In the genomic region with DNA sequence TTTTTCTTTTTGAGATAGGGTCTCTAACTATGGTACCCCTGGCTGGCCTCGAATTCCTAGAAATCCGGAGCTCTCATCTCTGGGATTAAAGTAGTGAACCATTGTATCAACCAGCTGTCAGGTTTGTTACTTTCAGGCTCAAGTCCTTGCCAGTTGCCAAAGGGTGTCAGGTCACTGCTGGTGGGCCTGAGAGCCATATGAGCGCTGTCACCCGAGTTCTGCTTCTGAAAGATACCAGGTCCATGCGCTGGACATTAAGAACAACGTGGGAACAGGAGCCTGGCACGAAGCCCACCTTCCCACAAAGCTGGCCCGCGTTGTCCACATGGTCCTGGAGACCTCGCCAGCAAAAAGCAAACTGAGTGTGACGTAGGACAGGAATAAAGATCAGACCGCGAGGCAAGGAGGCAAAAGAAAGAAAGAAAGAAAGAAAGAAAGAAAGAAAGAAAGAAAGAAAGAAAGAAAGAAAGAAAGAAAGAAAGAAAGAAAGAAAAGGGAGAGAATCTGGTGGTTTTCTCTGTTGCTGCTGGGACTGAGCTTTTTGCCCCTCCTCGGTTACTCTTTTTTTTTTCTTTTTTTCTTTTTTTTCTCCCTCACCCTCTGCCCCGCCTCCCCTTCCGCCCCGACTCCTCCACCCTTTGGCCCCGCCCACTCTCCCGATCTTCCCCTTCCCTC, we compare ENCODE assay signal across 8 mouse cellular contexts. TPM values are rescaled to one million over a fixed set of nuclear protein-coding genes. Genes with fewer than 3 reads are reported as not detected.
A peak's percentile ranks its signal among the peaks of the same experiment; 100 is the strongest.
DNase-seq lines count a peak whose midpoint lies in the region; ATAC-seq and TF ChIP-seq lines count a peak whose summit lies in the region.

No protein-coding gene starts in this region.

- H3K9me3 ChIP-seq in embryonic facial prominence, embryonic 13.5 days = no peaks in the 10 kb centered on the region

- H3K4me3 ChIP-seq in embryonic facial prominence, embryonic 13.5 days = peak overlapping the region; percentile 94
- peak overlapping the region; percentile 38; the same call in 1 of the 2 replicates for H3K4me3 ChIP-seq in liver, adult 2 months (ENCODE audit: insufficient read depth, low read depth, low read length)
- peak overlapping the region; percentile 54 for H3K4me3 ChIP-seq in thymus, adult 2 months (ENCODE audit: control insufficient read depth, insufficient read depth, low read length)

- no peak for TF ChIP-seq CTCF in liver, adult 2 months (IDR thresholded peaks at IDR 0.05; ENCODE audit: low read depth, low read length)
- TF ChIP-seq CTCF in thymus, adult 2 months (IDR thresholded peaks at IDR 0.05; ENCODE audit: borderline replicate concordance, control insufficient read depth, extremely low read depth, insufficient read depth, low read length, poor library complexity) = no peak

- 4% methylated on average over 19 of the region's 19 CpGs for WGBS in embryonic facial prominence, embryonic 13.5 days
- 3% methylated on average over 17 of the region's 19 CpGs for WGBS in liver, adult 2 months
- 4% methylated on average over 19 of the region's 19 CpGs for WGBS in thymus, adult 2 months

- H3K27ac ChIP-seq in embryonic facial prominence, embryonic 13.5 days = peak overlapping the region; percentile 85
- H3K27ac ChIP-seq in liver, adult 2 months (replicated peaks; ENCODE audit: insufficient read depth, low read depth, low read length) = peak overlapping the region; percentile 65
- peak overlapping the region; percentile 49 for H3K27ac ChIP-seq in thymus, adult 2 months (ENCODE audit: control insufficient read depth, insufficient read depth, low read length)

- no peaks in the 10 kb centered on the region for H3K27me3 ChIP-seq in embryonic facial prominence, embryonic 13.5 days
- no peaks in the 10 kb centered on the region for H3K27me3 ChIP-seq in liver, adult 2 months (ENCODE audit: control insufficient read depth, insufficient read depth, low read length)
- H3K27me3 ChIP-seq in thymus, adult 2 months (ENCODE audit: control insufficient read depth, insufficient read depth, low read length) = no peaks in the 10 kb centered on the region

- TF ChIP-seq POLR2A in liver, adult 2 months (IDR thresholded peaks at IDR 0.05; ENCODE audit: extremely low read depth, insufficient read depth, low read length) = no peak
- no peak for TF ChIP-seq POLR2A in thymus, adult 2 months (IDR thresholded peaks at IDR 0.05; ENCODE audit: control insufficient read depth, extremely low read depth, insufficient read depth, low read length, poor library complexity)

- peaks cover 32% of the 10 kb centered on the region for H3K36me3 ChIP-seq in embryonic facial prominence, embryonic 13.5 days
- peaks cover 2% of the 10 kb centered on the region; the same call in 1 of the 2 replicates for H3K36me3 ChIP-seq in liver, adult 2 months (ENCODE audit: control insufficient read depth, insufficient read depth, low read length)
- peaks cover 19% of the 10 kb centered on the region for H3K36me3 ChIP-seq in thymus, adult 2 months (ENCODE audit: control insufficient read depth, insufficient read depth, low read length)

- DNase-seq in urinary bladder, postnatal 14 days (ENCODE audit: low spot score) = peak; percentile 63
- no peak for DNase-seq in urinary bladder, postnatal 10 days (ENCODE audit: low spot score)
- DNase-seq in heart, adult 9 months (ENCODE audit: low spot score in 2 of 2) = peak; percentile 66 to 77
- DNase-seq in kidney, adult 9 months = peak; percentile 70
- DNase-seq in liver, adult 2 months (ENCODE audit: extremely low read depth, low read depth, low spot score) = peak; percentile 62
- DNase-seq in neural tube, embryonic 10.5 days (ENCODE audit: extremely low spot score, low spot score) = peak; percentile 49
- peak; percentile 40 for DNase-seq in thymus, adult 2 months

- peak overlapping the region; percentile 65 for H3K9ac ChIP-seq in embryonic facial prominence, embryonic 13.5 days
- peak overlapping the region; percentile 43 for H3K9ac ChIP-seq in liver, adult 2 months (ENCODE audit: low read depth, low read length)

- H3K79me2 ChIP-seq in liver, adult 2 months (ENCODE audit: control insufficient read depth, insufficient read depth, low read length) = peaks cover 7% of the 10 kb centered on the region; the same call in 1 of the 2 replicates

- ATAC-seq in embryonic facial prominence, embryonic 13.5 days (ENCODE audit: insufficient number of reproducible peaks, insufficient read depth, low FRiP score, low TSS enrichment, low read depth) = no peak

- H3K4me1 ChIP-seq in embryonic facial prominence, embryonic 13.5 days = peaks cover 47% of the 10 kb centered on the region
- peaks cover 50% of the 10 kb centered on the region for H3K4me1 ChIP-seq in liver, adult 2 months (ENCODE audit: control insufficient read depth, insufficient read depth, low read length)
- H3K4me1 ChIP-seq in thymus, adult 2 months (replicated peaks; ENCODE audit: control insufficient read depth, insufficient read depth, low read length) = peaks cover 19% of the 10 kb centered on the region

- H3K4me2 ChIP-seq in embryonic facial prominence, embryonic 13.5 days = peak overlapping the region; percentile 80

RNA-seq across cellular contexts. Expression of a gene that starts 0.7 kb away (rescaled TPM):
- 86.8 and 92.8 TPM in 2 replicates for polyA plus RNA-seq in embryonic facial prominence, embryonic 13.5 days (2015; fragmentation: Nextera tagmentation; extraction: Ambion mirVana)
- 163 and 201 TPM in 2 replicates for total RNA-seq in liver, adult 2 months (2014; rRNA removed)
- 196 and 218 TPM in 2 replicates for polyA plus RNA-seq in liver, adult 2 months (2012; rRNA removed)
- 129 TPM in 2 replicates for polyA plus RNA-seq in thymus, adult 2 months (2012; rRNA removed)

RNA-seq across cellular contexts. Expression of a gene that starts 38.4 kb away (rescaled TPM):
- polyA plus RNA-seq in embryonic facial prominence, embryonic 13.5 days (2015; fragmentation: Nextera tagmentation; extraction: Ambion mirVana) = 10.5 and 11.1 TPM in 2 replicates
- 63.5 and 65.6 TPM in 2 replicates for total RNA-seq in liver, adult 2 months (2014; rRNA removed)
- polyA plus RNA-seq in liver, adult 2 months (2012; rRNA removed) = 18.5 and 19.8 TPM in 2 replicates
- polyA plus RNA-seq in thymus, adult 2 months (2012; rRNA removed) = 17.1 and 19.1 TPM in 2 replicates

Comparison
In these comparisons a context has a peak if more than half of its experiments do, and no peak if none do; other contexts are left out.
1. H3K4me3 ChIP-seq: peak in every context shown above with its lines; median percentile 94 in embryonic facial prominence, embryonic 13.5 days; 54 in thymus, adult 2 months; 38 in liver, adult 2 months.